In genomic region chr5:124111742-124112497, GRCm38 (mm10) we compare ENCODE assay signal across 8 mouse cellular contexts. TPM values are rescaled to one million over a fixed set of nuclear protein-coding genes. Genes with fewer than 3 reads are reported as not detected.
A peak's percentile ranks its signal among the peaks of the same experiment; 100 is the strongest.
DNase-seq lines count a peak whose midpoint lies in the region; ATAC-seq and TF ChIP-seq lines count a peak whose summit lies in the region.

Gene Ogfod2, plus strand, starts transcription at chr5:124112297.

- peak within 1 kb of the TSS; percentile 98 for H3K4me3 ChIP-seq in gastrocnemius, adult 2 months
- peak within 1 kb of the TSS; percentile 65 for H3K4me3 ChIP-seq in hindbrain, postnatal 0 days (ENCODE audit: low read length)
- H3K4me3 ChIP-seq in left cerebral cortex, adult 2 months: peak within 1 kb of the TSS; percentile 84

- H3K27me3 ChIP-seq in hindbrain, postnatal 0 days (ENCODE audit: insufficient read depth, low read length): no peaks in the 10 kb centered on the region

- intact Hi-C loops in gastrocnemius, adult 2 months (cut with DNase I): no loop called here
- intact Hi-C loops in left cerebral cortex, adult 2 months (cut with DNase I): no loop called here

- ATAC-seq in common myeloid progenitor, adult 5-6 weeks (replicated peaks; ENCODE audit: low read depth, poor library complexity, severe bottlenecking): peak; percentile 88
- peak; percentile 96 for ATAC-seq in hindbrain, postnatal 0 days
- peak; percentile 87 for ATAC-seq in megakaryocyte, adult 5-6 weeks (ENCODE audit: poor library complexity, severe bottlenecking)

- H3K9ac ChIP-seq in hindbrain, postnatal 0 days (replicated peaks; ENCODE audit: low read length): peak within 1 kb of the TSS; percentile 62

- peaks cover 13% of the 10 kb centered on the region for H3K4me1 ChIP-seq in hindbrain, postnatal 0 days (ENCODE audit: insufficient read depth, low read length)

- peak; percentile 46 for TF ChIP-seq CTCF in gastrocnemius, adult 2 months (IDR thresholded peaks at IDR 0.05)
- peak; percentile 61 for TF ChIP-seq CTCF in hindbrain, postnatal 0 days (IDR thresholded peaks at IDR 0.05; ENCODE audit: low read depth)
- peak; percentile 34 for TF ChIP-seq CTCF in left cerebral cortex, adult 2 months (IDR thresholded peaks at IDR 0.05)

- no peaks in the 10 kb centered on the region for H3K36me3 ChIP-seq in hindbrain, postnatal 0 days (ENCODE audit: insufficient read depth, low read length)

- 1% methylated on average over 64 of the region's 66 CpGs for WGBS in hindbrain, postnatal 0 days

- peak within 1 kb of the TSS; percentile 99 for H3K27ac ChIP-seq in gastrocnemius, adult 2 months
- peak within 1 kb of the TSS; percentile 93 for H3K27ac ChIP-seq in hindbrain, postnatal 0 days
- peak within 1 kb of the TSS; percentile 95 for H3K27ac ChIP-seq in left cerebral cortex, adult 2 months

- peak; percentile 87 for DNase-seq in ZHBTc4 (ENCODE audit: low read depth, low spot score)
- peak; percentile 98 for DNase-seq in gastrocnemius, adult 2 months
- peak; percentile 98 for DNase-seq in hindbrain, postnatal 0 days (ENCODE audit: low spot score)
- peak; percentile 91 to 96 for DNase-seq in left cerebral cortex, adult 2 months (ENCODE audit: extremely low spot score in 1 of 2, low spot score in 2 of 2)
- DNase-seq in right cerebral cortex, adult 2 months (ENCODE audit: low spot score in 2 of 2): peak; percentile 92 to 93
- peak; percentile 96 for DNase-seq in urinary bladder, postnatal 14 days (ENCODE audit: low spot score)

- peak within 1 kb of the TSS; percentile 96 for H3K4me2 ChIP-seq in hindbrain, postnatal 0 days (ENCODE audit: low read depth, low read length)

- no peaks in the 10 kb centered on the region for H3K9me3 ChIP-seq in hindbrain, postnatal 0 days (ENCODE audit: low read length)

RNA-seq across cellular contexts. Expression of gene Ogfod2, which starts in this region (rescaled TPM):
- total RNA-seq in common myeloid progenitor, adult 5-6 weeks (2017): 8.5 and 10.6 TPM in 2 replicates
- 10 to 100 TPM; 11.7 to 12.2 TPM for total RNA-seq in gastrocnemius, adult 2 months (2021)
- 52.0 and 110 TPM in 2 replicates for total RNA-seq in hindbrain, postnatal 0 days (2014; rRNA removed)
- 36.0 and 38.2 TPM in 2 replicates for polyA plus RNA-seq in hindbrain, postnatal 0 days (2015; fragmentation: Nextera tagmentation; extraction: Ambion mirVana)
- total RNA-seq in left cerebral cortex, adult 2 months (2021): 10 to 100 TPM; 35.4 to 39.1 TPM
- total RNA-seq in megakaryocyte, adult 5-6 weeks (2015): 3.4 and 3.6 TPM in 2 replicates
- total RNA-seq in megakaryocyte, adult 5-6 weeks (2017): 2.6 and 6.4 TPM in 2 replicates

Comparison
In these comparisons a context has a peak if more than half of its experiments do, and no peak if none do; other contexts are left out.
1. Peak in every context shown above with its lines: DNase-seq, ATAC-seq, H3K4me3 ChIP-seq and H3K27ac ChIP-seq.